Mouse (Mus musculus): Measurements from ENCODE around the gene Slco3a1. TPM values are rescaled to one million over a fixed set of nuclear protein-coding genes. Genes with fewer than 3 reads are reported as not detected.

Gene Slco3a1
- total and polyA plus RNA-seq, 3 experiments = 0.04 to 0.35 TPM; not detected in 1

GRCm38 (mm10) chr7:74381881-74382281 lies 172.7 kb downstream of the Slco3a1 start:
- H3K27me3 ChIP-seq (replicated peaks) = peaks cover 7% of the 10 kb centered on the region
- no peaks in the 10 kb centered on the region for H3K9me3 ChIP-seq (replicated peaks; ENCODE audit: low read length)
- no peaks in the 10 kb centered on the region for H3K36me3 ChIP-seq (replicated peaks in 1 of 2; ENCODE audit: control insufficient read depth in 1 of 2, insufficient read depth in 1 of 2, low read length in 1 of 2)
- no peak overlapping the region for H3K4me3 ChIP-seq (replicated peaks in 1 of 3; ENCODE audit: low read depth in 2 of 3, low read length in 2 of 3, poor library complexity in 1 of 3)
- no peak overlapping the region for H3K9ac ChIP-seq (ENCODE audit: insufficient read depth, low read depth)
- no peak for DNase-seq (ENCODE audit: extremely low read depth)
- no peak overlapping the region for H3K27ac ChIP-seq (ENCODE audit: insufficient read depth, low read depth)
- in situ Hi-C loops (cut with MboI; ENCODE audit: low pct_ligation_motif_present, low pct_unique_long_range_greater_than_20kb, low sequenced_read_pairs) (no loop called here), dilution Hi-C loops (cut with MboI; ENCODE audit: extremely low pct_ligation_motif_present, extremely low pct_unique_long_range_greater_than_20kb, low sequenced_read_pairs) (no loop called here)
- H3K79me2 ChIP-seq (replicated peaks; ENCODE audit: control insufficient read depth, extremely low read depth, insufficient read depth, poor library complexity, severe bottlenecking) = no peaks in the 10 kb centered on the region
- H3K4me1 ChIP-seq (ENCODE audit: control insufficient read depth in 1 of 2, insufficient read depth in 2 of 2) = no peaks in the 10 kb centered on the region
- H3K4me2 ChIP-seq (ENCODE audit: insufficient read depth, low read depth, poor library complexity, severe bottlenecking) = no peak overlapping the region
- no peak for TF ChIP-seq E2F4 (IDR thresholded peaks at IDR 0.05; ENCODE audit: insufficient replicate concordance, low read depth, low read length)
- TF ChIP-seq ELF1 (IDR thresholded peaks at IDR 0.05; ENCODE audit: low read depth, low read length) = no peak
- TF ChIP-seq SMC3 (IDR thresholded peaks at IDR 0.05; ENCODE audit: low read depth, low read length) = no peak
- no peak for TF ChIP-seq EP300 (IDR thresholded peaks at IDR 0.05; ENCODE audit: low read length)
- TF ChIP-seq SIN3A (IDR thresholded peaks at IDR 0.05; ENCODE audit: low read length) = no peak
- no peak for TF ChIP-seq MXI1 (IDR thresholded peaks at IDR 0.05; ENCODE audit: low read depth, low read length)
- no peak for TF ChIP-seq UBTF (IDR thresholded peaks at IDR 0.05; ENCODE audit: low read depth, low read length)
- no peak for TF ChIP-seq USF2 (conservative IDR thresholded peaks at IDR 0.05; ENCODE audit: low read depth, low read length)

DNA sequence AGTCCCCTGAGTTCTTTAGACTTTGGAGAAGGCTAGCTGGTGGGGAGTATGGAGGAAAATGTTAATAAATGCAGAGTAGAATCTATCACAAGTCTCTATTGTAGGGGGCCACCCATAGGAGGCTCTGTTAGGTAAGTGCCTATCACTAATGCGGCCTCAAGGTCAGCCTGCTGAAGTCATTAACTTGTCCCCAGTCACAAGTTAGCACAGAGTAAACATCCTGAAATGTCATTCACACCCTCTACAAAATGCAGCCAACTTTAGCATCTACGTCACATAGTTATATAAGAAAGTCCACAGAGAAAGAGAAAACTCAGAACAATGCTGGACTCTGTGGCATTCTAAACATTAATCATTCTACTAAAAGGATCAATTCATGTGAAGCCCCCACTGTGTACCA lies 173.5 kb downstream of the Slco3a1 start:
- Histone ChIP-seq H3K79me2 (replicated peaks; ENCODE audit: control insufficient read depth, extremely low read depth, insufficient read depth, poor library complexity, severe bottlenecking) (no peaks in the 10 kb centered on the region), H3K4me3 (replicated peaks in 1 of 3; ENCODE audit: low read depth in 2 of 3, low read length in 2 of 3, poor library complexity in 1 of 3) (no peak overlapping the region), H3K9ac (ENCODE audit: insufficient read depth, low read depth) (no peak overlapping the region), H3K36me3 (replicated peaks in 1 of 2; ENCODE audit: control insufficient read depth in 1 of 2, insufficient read depth in 1 of 2, low read length in 1 of 2) (no peaks in the 10 kb centered on the region), H3K27me3 (replicated peaks) (peaks cover 5% of the 10 kb centered on the region), H3K27ac (ENCODE audit: insufficient read depth, low read depth) (no peak overlapping the region), H3K9me3 (replicated peaks; ENCODE audit: low read length) (no peaks in the 10 kb centered on the region), H3K4me2 (ENCODE audit: insufficient read depth, low read depth, poor library complexity, severe bottlenecking) (no peak overlapping the region), H3K4me1 (ENCODE audit: control insufficient read depth in 1 of 2, insufficient read depth in 2 of 2) (no peaks in the 10 kb centered on the region)
- dilution Hi-C loops (cut with MboI; ENCODE audit: extremely low pct_ligation_motif_present, extremely low pct_unique_long_range_greater_than_20kb, low sequenced_read_pairs) = no loop called here
- in situ Hi-C loops (cut with MboI; ENCODE audit: low pct_ligation_motif_present, low pct_unique_long_range_greater_than_20kb, low sequenced_read_pairs) = no loop called here
- DNase-seq (ENCODE audit: extremely low read depth) = no peak
- no peak for TF ChIP-seq USF2 (conservative IDR thresholded peaks at IDR 0.05; ENCODE audit: low read depth, low read length)
- no peak for TF ChIP-seq CTCF (conservative IDR thresholded peaks at IDR 0.05 in 1 of 2, IDR thresholded peaks at IDR 0.05 in 1 of 2; ENCODE audit: low read depth in 2 of 2, low read length in 2 of 2)
- TF ChIP-seq ZMIZ1 (IDR thresholded peaks at IDR 0.05; ENCODE audit: low read depth, low read length) = no peak
- no peak for TF ChIP-seq TCF12 (IDR thresholded peaks at IDR 0.05; ENCODE audit: low read depth, low read length)
- no peak for TF ChIP-seq MAFK (IDR thresholded peaks at IDR 0.05; ENCODE audit: insufficient replicate concordance, low read length)
- no peak for TF ChIP-seq UBTF (IDR thresholded peaks at IDR 0.05; ENCODE audit: low read depth, low read length)
- TF ChIP-seq E2F4 (IDR thresholded peaks at IDR 0.05; ENCODE audit: insufficient replicate concordance, low read depth, low read length) = no peak
- no peak for TF ChIP-seq BHLHE40 (IDR thresholded peaks at IDR 0.05; ENCODE audit: low read depth, low read length)
- no peak for TF ChIP-seq ETS1 (conservative IDR thresholded peaks at IDR 0.05; ENCODE audit: low read depth, low read length)
- TF ChIP-seq RAD21 (IDR thresholded peaks at IDR 0.05; ENCODE audit: low read depth, low read length) = no peak
- no peak for TF ChIP-seq CHD2 (IDR thresholded peaks at IDR 0.05; ENCODE audit: low read length)
- TF ChIP-seq MAZ (IDR thresholded peaks at IDR 0.05; ENCODE audit: low read depth, low read length) = no peak
